Mouse (Mus musculus): ENCODE measurements around the gene Foxo3. TPM values are rescaled to one million over a fixed set of nuclear protein-coding genes. Genes with fewer than 3 reads are reported as not detected.

Foxo3 gene
- 10 to 100 TPM; 78.4 to 83.4 TPM for total RNA-seq (2021)
- long read RNA-seq, experiment 1, full-length matches to known transcripts = 9 of 23 reads
- long read RNA-seq, experiment 1, partial matches to known transcripts = 2 of 23 reads
- long read RNA-seq, experiment 1, other reads (novel, unspliced or antisense) = 12 of 23 reads
- long read RNA-seq, experiment 2, full-length matches to known transcripts = 6 of 13 reads
- long read RNA-seq, experiment 2, partial matches to known transcripts = 2 of 13 reads
- long read RNA-seq, experiment 2, other reads (novel, unspliced or antisense) = 5 of 13 reads

DNA sequence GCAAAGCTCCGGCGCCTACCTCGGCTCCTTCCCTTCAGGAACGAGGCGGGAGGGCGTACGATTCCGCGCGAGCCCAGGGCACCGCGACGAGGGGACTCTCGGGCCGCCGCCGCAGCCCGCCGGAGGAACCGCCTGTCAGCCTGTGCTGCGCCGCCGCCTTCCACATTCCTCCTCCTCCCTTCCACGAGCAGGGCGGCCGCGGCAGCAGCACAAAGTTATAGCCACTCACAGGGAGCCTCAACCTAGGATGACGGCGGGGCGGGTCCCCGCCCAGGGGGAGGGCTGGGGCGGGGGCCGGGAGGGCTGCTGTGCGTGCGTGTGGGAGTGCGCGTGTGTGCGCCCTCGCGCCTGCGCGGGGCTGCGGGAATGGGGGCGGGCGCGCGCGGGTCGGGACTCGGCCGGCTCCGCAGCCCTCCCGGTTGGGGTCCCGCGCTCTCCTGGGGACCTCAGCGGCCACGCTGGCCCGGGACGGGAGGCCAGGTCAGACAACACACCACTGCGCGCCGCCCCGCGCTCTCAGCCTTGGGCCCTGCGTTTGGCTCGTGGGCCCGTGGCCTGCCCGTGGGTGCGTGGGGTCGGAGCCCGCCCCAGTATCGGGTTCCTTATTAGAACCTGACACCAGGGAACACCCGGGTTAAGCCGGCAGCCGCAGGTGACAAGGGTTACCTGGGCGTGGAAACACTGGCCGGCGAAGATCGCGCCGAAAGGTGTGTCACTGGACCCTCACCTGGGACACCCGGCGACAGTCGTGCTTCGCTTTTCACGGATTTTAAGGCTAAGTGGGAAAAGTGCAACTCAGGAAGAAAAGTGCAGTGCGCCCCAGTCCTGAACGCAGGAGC lies at the start of gene Foxo3:
Gene Foxo3, minus strand, starts transcription at position 249 of the 839 bp plus-strand sequence.
- DNase-seq = peak; percentile 87 to 92
- intact Hi-C loops (cut with DNase I) = loop anchor here (5.0 kb wide), 4 partner anchors 184 to 389 kb away; no protein-coding TSS in a partner anchor

DNA sequence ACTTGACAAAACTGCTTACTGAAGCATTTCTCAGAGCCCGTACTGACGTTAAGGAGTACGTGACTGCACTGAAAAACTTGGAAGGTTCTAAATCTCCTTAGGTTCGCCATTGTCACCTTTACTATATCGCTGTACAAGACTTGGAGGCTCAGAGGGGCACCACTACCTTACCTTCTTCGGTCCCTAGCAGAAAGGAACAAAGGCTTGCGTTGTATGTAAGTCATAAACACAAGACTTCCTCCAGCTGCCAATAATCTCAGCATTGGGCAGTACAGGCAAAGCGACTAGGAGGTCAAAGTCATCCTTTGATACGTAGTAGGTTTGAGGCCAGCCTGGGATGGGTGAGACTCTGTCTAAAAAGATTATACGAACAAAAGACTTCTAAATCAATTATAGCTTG lies 48.8 kb upstream of the Foxo3 start:
- intact Hi-C loops (cut with DNase I) = no loop called here
- DNase-seq = no peak

DNA sequence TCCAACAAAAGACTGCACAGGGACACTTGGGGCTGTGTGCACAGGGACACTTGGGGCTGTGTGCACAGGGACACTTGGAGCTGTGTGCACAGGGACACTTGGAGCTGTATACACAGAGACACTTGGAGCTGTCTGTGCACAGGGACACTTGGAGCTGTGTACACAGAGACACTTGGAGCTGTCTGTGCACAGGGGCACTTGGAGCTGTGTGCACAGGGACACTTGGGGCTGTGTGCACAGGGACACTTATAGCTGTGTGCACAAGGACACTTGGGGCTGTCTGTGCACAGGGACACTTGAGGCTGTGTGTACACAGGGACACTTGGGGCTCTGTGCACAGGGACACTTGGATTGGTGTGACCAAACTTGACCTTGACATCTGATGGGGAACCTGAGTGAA lies 47.4 kb upstream of the Foxo3 start:
- DNase-seq = no peak
- intact Hi-C loops (cut with DNase I) = no loop called here

DNA sequence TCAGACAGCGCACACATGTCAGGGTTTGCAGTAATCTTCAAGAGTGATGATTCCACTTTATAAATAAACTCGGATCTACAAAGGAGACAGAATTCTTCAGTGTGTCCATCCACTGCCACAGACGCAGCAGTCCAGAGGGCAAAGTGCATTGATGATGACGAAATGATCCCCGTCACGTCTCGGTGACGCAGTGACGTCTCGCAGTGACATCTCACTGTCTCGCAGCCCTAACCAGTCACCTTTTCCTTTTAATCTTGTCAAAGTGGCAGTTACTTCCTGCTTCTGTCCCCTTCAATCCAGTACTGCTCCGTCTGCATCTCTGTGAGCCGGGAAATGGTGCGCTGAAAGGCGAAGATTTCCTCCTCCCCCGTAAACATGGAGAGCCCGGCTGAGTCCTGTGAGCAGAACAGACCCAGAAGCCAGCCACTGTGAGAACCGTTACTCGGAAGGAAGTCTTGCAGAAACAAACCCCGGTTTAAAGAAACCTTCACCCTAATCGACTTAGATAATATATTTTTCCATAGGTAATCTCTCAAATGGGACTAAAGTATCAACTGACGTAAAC lies 36.7 kb upstream of the Foxo3 start:
- intact Hi-C loops (cut with DNase I) = loop anchor here (5.0 kb wide), 1 partner anchor 214 kb away; no protein-coding TSS in a partner anchor
- DNase-seq = no peak

DNA sequence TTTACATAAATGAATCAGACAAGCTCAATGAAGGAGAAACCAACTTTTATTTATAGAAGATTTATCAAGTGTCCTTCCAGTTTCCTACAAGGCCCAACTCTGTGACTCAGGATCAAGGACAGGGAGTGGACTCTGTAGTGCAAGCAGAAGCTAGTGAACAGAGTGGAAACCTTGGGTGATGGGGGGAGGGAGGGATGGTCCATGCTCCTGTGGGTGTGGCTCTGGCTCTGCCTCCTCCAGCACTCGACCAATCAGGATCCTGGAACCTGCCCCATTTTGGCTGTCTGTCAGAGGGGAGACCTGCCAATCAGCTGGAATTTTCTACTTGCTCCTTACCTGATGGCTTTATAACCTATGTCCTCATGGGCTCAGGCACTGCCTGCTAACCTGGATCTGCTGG lies 36.0 kb upstream of the Foxo3 start:
- intact Hi-C loops (cut with DNase I) = loop anchor here (5.0 kb wide), 1 partner anchor 215 kb away; no protein-coding TSS in a partner anchor
- DNase-seq = no peak

DNA sequence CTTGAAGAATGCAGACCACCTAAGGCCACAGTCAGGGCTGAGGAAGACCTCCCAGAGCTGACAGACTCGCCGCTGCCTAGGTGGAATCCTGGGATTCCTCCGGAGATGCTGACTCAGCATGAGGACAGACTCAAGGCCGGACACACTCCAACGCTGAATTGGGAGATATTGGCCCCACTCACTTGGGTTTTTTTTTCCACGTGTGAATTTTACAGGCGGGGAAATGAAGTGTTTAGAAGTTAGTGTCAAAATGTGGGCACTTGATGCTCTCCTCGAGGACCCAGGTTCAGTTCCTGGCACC lies 32.1 kb upstream of the Foxo3 start:
- intact Hi-C loops (cut with DNase I) = loop anchor here (1.0 to 2.0 kb wide), 2 partner anchors 329 to 426 kb away; no protein-coding TSS in a partner anchor
- DNase-seq = no peak

DNA sequence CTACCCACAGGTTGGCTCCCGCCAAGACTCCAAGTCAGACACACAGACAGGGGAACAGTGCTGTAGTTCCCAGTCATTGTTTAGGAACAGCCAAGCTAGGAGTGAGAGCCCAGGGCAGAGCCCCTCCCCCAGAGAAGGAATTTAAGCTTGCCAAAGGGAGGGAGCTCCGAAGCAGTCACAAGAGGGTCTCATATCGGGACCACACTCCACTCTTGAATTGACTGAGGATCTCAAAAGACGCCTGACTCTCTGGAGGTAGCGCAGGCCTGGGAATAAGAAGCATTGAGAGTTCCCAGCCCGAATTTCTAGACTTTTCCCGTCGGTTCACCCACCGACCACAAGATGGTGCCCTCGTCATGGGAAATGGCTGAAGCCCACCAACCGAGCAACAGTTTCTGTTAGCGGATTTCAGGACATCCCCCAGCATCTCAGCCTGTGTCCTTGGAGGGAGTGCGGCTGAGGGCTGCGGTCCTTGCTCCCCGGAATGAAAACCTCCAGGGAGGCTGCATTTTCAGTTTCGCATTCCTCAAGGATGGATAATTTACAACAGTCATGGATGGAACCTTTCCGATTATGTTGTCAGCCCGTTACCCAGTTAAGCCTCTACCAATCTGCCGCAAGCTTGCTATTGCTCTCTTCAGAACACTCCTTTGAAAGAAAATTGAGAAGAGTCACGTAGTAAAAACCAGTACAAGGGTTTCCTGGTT lies 31.6 kb upstream of the Foxo3 start:
- DNase-seq = peak; percentile 79 to 87
- intact Hi-C loops (cut with DNase I) = loop anchor here (1.0 to 2.0 kb wide), 2 partner anchors 329 to 427 kb away; no protein-coding TSS in a partner anchor

DNA sequence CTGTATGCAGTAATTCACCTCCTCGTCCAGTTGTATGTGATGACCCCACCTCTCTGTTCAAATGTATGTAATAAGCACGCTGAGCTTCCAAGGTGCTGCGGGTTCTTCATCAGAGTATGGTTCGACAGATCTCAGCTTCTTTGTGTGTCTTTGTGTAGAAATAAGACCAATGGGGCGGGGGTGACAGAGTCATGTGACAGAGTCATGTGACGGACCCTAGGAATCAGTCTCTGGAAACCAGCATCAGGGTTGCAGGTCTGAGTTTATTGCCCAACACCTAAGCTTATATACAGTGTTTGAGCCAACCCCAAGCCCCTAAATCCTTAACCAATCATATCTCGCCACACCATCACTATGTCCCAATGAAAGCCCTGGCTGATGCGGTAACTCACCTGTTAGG lies 29.9 kb upstream of the Foxo3 start:
- intact Hi-C loops (cut with DNase I) = no loop called here
- no peak for DNase-seq

DNA sequence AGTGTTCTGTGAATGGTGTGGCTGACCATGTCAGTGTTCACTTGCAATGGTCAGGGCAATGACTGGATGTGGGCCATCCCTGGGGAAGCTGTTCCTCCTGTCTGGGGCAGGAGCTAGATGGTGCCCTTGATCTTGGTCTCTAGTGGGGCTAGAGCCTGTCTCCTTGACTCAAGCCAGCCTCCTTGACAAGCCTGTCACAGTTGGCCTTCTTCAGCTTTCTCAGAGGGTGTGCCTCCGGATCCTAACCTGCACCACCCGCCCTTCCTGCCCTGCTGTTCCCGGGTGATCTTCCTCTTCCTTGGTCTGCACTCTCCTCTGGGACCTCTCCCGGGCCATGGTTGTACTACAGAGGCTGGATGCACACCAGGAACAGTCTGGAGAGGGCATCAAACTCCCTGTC lies 24.2 kb upstream of the Foxo3 start:
- intact Hi-C loops (cut with DNase I) = no loop called here

DNA sequence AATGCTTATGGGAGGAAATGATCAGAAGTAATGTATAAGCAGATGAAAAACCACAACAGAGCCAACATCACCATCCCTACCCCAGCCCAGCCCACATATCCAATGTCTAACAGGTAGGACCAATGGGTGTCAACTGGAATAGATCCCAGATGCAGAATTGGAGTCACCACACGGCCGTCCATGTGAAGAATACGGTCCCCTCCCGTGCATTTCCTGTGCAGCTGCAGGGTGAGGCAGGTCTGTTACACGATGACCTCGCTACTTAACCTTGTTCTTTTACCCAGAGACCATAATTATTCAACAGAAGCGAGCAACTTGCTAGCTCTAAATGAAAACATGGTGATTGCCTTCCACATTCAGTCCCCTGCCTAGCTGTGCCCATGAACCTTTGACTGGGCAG lies 23.4 kb upstream of the Foxo3 start:
- intact Hi-C loops (cut with DNase I) = loop anchor here (5.0 to 10.0 kb wide), 2 partner anchors 613 to 785 kb away; partner anchors contain the start of gene Cd164
- no peak for DNase-seq

More for the DNA sequence above, 24.2 kb upstream of the Foxo3 start:
- DNase-seq = no peak

DNA sequence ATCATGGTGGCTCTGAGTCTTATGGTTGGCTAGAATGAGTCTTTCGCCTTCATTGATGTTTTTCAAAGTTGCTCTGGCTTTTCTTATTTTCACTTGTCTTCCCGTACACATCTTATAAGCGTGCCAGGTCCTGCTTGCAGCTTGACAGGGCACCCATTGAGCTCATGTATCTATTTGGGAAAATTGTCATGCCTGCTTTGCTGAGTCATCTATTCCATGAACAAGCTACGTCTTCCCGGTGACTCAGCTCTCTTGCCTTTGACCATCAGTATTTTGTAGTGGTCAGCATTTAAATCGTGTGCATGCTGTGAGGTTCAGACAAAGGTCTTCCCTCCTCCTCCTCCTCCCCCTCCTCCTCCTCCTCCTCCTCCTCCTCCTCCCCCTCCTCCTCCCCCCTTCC lies 22.9 kb upstream of the Foxo3 start:
- intact Hi-C loops (cut with DNase I) = loop anchor here (5.0 to 10.0 kb wide), 2 partner anchors 612 to 785 kb away; partner anchors contain the start of gene Cd164
- no peak for DNase-seq

DNA sequence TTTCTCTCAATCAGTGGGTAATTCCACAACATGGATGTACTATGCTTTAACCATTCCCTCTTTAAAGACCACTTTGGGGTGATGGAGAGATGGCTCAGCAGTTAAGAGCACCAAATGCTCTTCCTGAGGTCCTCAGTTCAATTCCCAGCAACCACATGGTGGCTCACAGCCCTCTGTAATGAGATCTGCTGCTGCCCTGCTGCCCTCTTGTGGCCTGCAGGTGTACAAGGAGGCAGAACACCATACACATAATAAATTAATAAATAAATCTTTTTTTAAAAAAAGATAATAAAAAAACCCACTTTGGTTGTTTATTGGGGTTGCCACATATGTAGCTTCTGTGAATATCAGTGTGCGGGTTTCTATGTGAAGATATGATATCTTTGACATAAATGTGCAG lies 21.4 kb upstream of the Foxo3 start:
- intact Hi-C loops (cut with DNase I) = loop anchor here (5.0 to 10.0 kb wide), 2 partner anchors 611 to 783 kb away; partner anchors contain the start of gene Cd164

DNA sequence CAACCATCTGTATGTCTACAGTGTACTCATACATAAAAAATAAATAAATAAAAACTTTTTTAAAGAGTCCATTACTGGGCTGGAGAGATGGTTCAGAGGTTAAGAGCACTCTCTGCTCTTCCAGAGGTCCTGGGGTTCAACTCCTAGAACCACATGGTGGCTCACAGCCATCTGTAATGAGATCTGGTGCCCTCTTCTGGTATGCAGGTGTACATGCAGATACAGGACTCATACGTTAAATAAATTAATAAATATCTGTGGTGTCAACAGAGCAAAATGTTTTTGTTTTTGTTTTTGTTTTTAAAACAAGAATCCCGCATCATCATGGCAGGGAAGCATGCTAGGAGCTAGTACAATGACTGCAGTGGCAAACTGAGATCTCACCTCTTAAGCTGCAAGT lies 20.6 kb upstream of the Foxo3 start:
- intact Hi-C loops (cut with DNase I) = loop anchor here (5.0 to 10.0 kb wide), 2 partner anchors 610 to 782 kb away; partner anchors contain the start of gene Cd164
- no peak for DNase-seq

More for the DNA sequence above, 21.4 kb upstream of the Foxo3 start:
- DNase-seq = no peak

DNA sequence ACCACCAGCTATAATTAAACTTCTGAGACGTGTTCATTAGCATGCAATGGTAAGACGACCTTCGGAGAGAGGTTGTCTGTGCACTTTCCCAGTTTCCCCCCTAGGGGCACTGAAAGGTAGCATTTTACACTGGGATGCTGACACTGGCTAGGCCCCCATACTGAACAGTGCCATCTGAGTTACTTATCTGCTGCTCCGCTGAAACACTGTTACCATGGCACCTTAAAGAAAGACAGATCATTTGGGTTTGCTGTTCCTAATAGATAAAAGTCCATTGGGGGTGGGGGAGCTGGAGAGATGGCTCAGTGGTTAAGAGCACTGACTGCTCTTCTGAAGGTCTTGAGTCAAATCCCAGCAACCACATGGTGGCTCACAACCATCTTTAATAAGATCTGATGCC lies 20.0 kb upstream of the Foxo3 start:
- DNase-seq = no peak
- intact Hi-C loops (cut with DNase I) = loop anchor here (5.0 to 10.0 kb wide), 2 partner anchors 609 to 782 kb away; partner anchors contain the start of gene Cd164

DNA sequence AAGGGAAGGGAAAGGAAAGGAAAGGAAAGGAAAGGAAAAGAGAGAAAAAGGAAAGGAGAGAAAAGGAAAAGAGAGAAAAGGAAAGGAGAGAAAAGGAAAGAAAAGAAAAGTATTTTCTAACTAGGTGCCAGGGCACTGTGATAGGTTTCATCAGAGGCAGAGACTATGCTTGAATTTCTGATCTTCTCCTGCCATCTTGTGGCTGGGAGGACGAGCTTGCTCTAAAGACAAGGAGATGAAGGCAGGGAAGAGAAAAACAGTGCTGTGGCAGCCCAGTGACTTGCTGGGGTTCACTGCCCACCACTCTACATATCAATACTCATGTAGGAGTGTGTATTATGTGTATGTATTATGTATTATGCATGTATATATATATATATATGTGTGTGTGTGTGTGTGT lies 18.5 kb upstream of the Foxo3 start:
- DNase-seq = peak in 1 of 2 experiments; percentile 28
- intact Hi-C loops (cut with DNase I) = loop anchor here (5.0 to 10.0 kb wide), 2 partner anchors 608 to 780 kb away; partner anchors contain the start of gene Cd164

DNA sequence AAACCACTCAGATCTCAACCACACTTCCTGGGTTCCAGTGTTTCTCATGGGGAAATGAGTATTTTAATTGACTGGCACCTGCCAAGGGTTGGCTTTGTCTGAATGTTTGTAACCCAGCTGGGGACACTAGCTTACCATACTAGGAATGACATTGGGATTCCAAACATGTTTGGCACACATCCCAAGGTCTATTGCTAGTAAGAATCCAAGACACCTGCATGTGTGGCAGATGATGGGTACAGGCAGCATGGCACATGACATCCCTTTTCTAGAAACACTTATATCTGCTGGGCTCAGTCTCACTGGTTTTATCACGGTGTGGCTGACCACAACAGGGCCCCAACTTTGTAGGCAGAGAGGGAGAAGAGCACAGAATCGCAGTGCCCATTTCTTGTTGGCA lies 17.8 kb upstream of the Foxo3 start:
- intact Hi-C loops (cut with DNase I) = loop anchor here (1.0 to 10.0 kb wide), 4 partner anchors 222 to 780 kb away; partner anchors contain the start of gene Cd164
- DNase-seq = no peak

DNA sequence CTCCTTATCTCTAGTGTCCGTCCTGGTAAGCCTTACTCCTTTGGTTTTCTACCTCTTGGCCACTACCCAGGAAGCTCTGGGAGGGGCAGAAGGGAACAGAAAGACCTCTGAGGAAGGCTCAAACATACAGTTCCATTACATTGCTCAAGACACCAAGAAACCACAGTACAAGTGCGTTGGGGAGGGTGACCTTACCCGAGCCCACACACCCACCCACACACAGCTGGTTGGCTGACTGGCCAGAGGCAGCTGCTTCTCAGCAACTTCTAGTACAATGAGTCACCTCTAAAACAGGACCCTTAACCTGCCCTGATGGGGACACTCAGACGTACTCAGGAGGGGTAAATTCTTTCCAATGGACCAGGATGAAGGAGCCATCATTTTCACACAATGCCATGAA lies 17.3 kb upstream of the Foxo3 start:
- DNase-seq = no peak
- intact Hi-C loops (cut with DNase I) = loop anchor here (1.0 to 10.0 kb wide), 5 partner anchors 222 to 779 kb away; partner anchors contain the start of gene Cd164

DNA sequence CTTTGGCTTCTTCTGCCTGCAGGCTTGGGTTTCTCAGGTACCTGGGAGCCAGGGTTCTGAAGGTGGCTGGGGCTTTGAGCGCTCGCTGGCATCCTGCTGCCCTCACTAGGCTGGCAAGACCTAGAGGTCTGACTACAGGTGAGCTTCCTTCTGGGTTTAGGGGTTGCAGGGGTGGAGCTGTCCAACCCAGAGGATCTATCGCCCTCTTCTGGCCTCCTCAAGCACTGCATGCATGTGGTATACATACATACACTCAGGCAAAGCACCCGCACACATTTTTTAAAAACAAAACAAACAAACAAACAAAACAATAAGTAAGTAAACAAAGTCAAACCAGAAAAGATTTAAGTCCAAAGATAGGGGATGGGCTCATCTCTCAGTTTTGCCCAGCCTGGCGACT lies 14.8 kb upstream of the Foxo3 start:
- intact Hi-C loops (cut with DNase I) = loop anchor here (5.0 to 10.0 kb wide), 3 partner anchors 219 to 777 kb away; partner anchors contain the start of gene Cd164
- peak; percentile 44 to 71 for DNase-seq

DNA sequence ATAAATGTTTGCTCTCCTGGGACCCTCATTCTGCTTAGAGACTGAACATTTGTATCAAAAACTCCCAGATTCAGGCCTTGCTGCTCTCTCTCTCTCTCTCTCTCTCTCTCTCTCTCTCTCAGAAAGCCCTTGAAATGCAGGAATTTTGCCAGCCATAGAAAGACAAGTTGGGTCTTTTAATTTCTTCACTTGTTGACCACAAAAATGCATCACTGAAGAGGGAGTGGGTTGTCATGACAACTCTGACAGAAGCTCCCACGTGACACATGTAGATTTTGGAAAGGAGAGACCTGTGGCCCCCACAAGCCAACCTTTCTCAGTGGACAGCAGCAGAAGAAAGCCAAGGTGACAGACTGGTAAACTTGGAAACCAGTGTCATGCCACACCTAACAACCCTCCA lies 11.1 kb upstream of the Foxo3 start:
- DNase-seq = no peak
- intact Hi-C loops (cut with DNase I) = no loop called here
